Mouse (Mus musculus) cerebellum, adult 11-12 months (tissue): ENCODE measurements at regions not wholly inside any gene's neighbourhood (a gene's known extent, or its start where the extent isn't known, plus 50 kb on each side); places are given as distances from the start of the nearest gene placed in this dataset.

Source experiments
- DNase-seq: peaks from one replicate; pipeline ENCODE4 v3.0.0; 2022

- no peak for DNase-seq
Observed at GRCm38 (mm10) chr3:17668839-17669238, 279.4 kb upstream of the Cypt12 start.
